Mouse (Mus musculus) hindbrain, postnatal 0 days (tissue): ENCODE data around the gene Sele. TPM values are rescaled to one million over a fixed set of nuclear protein-coding genes. Genes with fewer than 3 reads are reported as not detected.
"Not testable (repeated sequence)": the region's sequence is repeated elsewhere in the genome, so short reads cannot be mapped to it uniquely, and the experiment has no call there.

Experiments used
- ATAC-seq: fragments of 200-750 bp; cut with Nextera tagmentation; 2 replicates; pipeline ENCODE4 v1.8.0; 2017; ENCODE audit warnings: mild to moderate bottlenecking, moderate TSS enrichment, moderate library complexity
- DNase-seq: peaks from one replicate; pipeline ENCODE4 v3.0.0-alpha.2; 2015; ENCODE audit warnings: low spot score
- H3K27ac ChIP-seq: fragments of 300-500 bp; sonication (generic); 2 replicates; pipeline ENCODE4 v1.5.1; 2014; ENCODE audit warnings: mild to moderate bottlenecking
- H3K27me3 ChIP-seq: fragments of 300-500 bp; sonication (generic); 2 replicates; pipeline ENCODE4 v1.6.1; 2014; ENCODE audit warnings: low read length, mixed read lengths; ENCODE audit not compliant: insufficient read depth
- H3K36me3 ChIP-seq: fragments of 300-500 bp; sonication (generic); 2 replicates; pipeline ENCODE4 v1.6.1; 2014; ENCODE audit warnings: low read length, mixed read lengths; ENCODE audit not compliant: insufficient read depth
- H3K4me1 ChIP-seq: fragments of 300-500 bp; sonication (generic); 2 replicates; pipeline ENCODE4 v1.6.1; 2014; ENCODE audit warnings: antibody characterized with exemption, low read length, mixed read lengths; ENCODE audit not compliant: insufficient read depth
- H3K4me2 ChIP-seq: fragments of 300-500 bp; sonication (generic); 2 replicates; pipeline ENCODE4 v1.6.1; 2014; ENCODE audit warnings: low read depth, mild to moderate bottlenecking, low read length, moderate library complexity, mixed read lengths
- H3K4me3 ChIP-seq: fragments of 300-500 bp; sonication (generic); 2 replicates; pipeline ENCODE4 v1.5.1; 2014; ENCODE audit warnings: low read length
- H3K9ac ChIP-seq: fragments of 300-500 bp; sonication (generic); replicated peaks from 2 replicates; pipeline ENCODE4 v1.6.1; 2014; ENCODE audit warnings: mild to moderate bottlenecking, low read length, moderate library complexity, mixed read lengths
- H3K9me3 ChIP-seq: fragments of 300-500 bp; sonication (generic); 2 replicates; pipeline ENCODE4 v1.6.1; 2016; ENCODE audit warnings: low read length, mixed read lengths
- CTCF ChIP-seq: IDR thresholded peaks from 2 replicates; pipeline ENCODE4 v1.5.1; 2016; ENCODE audit warnings: antibody characterized with exemption, control low read depth, low read depth
- WGBS: fragments of 180-500 bp; shearing (Covaris S2); extraction: QIAGEN DNeasy Blood & Tissue Kit; methylation state at CpG from one replicate; pipeline ENCODE4 v1.1.7; 2014; 5-methylcytosine and 5-hydroxymethylcytosine counted together
- polyA plus RNA-seq: library from polyadenylated mRNA; unstranded; fragments of >200 nt; fragmentation: Nextera tagmentation; extraction: Ambion mirVana; gene quantifications from 2 replicates; pipeline ENCODE4 v1.2.1, GENCODE M21; 2015
- total RNA-seq: library from RNA; depleted of rRNA; stranded (reverse); fragments of >200 nt; gene quantifications from 2 replicates; pipeline ENCODE4 v1.2.3, GENCODE M21; 2014; rRNA removed

Gene Sele
- total RNA-seq, result not detected in 2 replicates
- not detected in 2 replicates for polyA plus RNA-seq

DNA sequence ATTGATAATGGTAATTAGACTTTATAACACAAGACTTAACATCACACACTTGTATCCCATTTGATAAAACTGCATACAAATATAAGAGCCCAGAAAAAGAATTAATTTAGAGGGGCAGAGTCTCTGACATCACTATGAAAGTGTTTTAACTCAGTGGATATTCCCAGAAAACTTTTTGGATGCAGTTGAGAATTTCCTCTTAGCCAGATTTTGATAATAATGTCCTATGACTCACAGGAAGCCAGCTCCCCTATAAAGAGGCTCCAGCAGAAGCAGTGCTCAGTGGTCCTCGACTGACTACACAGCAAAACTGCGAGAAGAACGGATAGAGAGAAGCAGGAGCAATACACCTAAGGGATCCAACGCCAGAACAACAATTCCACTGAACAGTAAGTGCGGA lies at the start of gene Sele:
Gene Sele (plus strand): TSS at position 301 of the 400 bp plus-strand sequence.
- WGBS, result 73% methylated on average over 5 of the region's 5 CpGs
- TF ChIP-seq CTCF, result no peak
- Histone ChIP-seq H3K9me3 (no peaks in the 10 kb centered on the region), H3K4me1 (no peaks in the 10 kb centered on the region), H3K4me2 (no peak within 1 kb of the TSS), H3K27me3 (no peaks in the 10 kb centered on the region), H3K9ac (no peak within 1 kb of the TSS), H3K27ac (no peak within 1 kb of the TSS), H3K36me3 (no peaks in the 10 kb centered on the region), H3K4me3 (no peak within 1 kb of the TSS)
- no peak for ATAC-seq
- DNase-seq, result no peak

DNA sequence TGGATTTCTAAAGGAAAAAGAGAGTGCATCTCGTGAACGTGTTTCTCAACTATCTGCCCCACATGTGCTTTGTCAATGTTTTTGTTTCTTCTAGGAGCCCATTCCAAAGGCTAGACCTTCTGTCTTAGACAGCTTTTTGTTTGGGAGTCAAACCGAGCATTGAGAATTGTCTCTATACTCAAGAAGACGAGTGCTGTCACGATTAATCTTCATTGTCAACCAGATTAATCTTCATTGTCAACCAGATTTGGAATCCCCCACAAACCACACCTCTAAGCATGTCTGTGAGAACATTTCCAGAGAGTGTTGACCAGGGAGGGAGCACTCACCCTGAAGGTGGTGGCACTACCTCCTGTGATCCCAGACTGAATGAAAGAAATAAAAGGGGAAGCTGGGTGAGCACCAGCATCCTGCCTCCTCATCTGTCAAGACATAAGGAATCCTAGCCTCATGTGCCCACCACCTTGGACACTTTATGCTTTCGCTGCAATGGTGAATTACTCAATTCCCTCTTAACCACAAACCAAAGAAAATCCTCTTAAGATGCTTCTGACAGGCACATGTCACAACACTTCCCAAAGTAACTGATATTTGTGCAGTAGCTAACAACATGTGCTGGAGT lies 46.1 kb upstream of the Sele start:
- whole genome bisulfite sequencing, result 61% methylated on average over 6 of the region's 6 CpGs

DNA sequence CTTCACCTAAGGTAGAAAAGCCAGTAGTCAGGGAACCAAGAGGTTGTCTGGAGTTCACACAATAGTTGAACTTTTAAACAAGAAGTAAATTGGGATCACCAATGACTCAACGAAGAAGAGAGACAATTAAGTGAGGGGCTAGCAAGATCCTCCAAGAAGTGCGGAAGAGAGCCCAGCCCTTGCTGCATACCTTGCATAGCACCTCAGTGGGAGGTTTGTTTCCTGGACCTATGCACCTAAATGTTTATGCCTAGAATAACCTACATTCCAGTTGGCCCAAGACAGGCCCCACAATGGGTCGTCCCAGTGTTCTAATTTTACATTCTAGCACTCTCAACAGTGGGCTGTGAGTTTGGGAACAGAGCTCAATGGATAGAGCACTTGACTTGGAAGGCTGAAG lies 43.7 kb upstream of the Sele start:
- Histone ChIP-seq H3K9ac (no peak overlapping the region), H3K4me3 (no peak overlapping the region), H3K4me1 (no peaks in the 10 kb centered on the region), H3K36me3 (no peaks in the 10 kb centered on the region), H3K4me2 (no peak overlapping the region), H3K27me3 (no peaks in the 10 kb centered on the region), H3K9me3 (no peaks in the 10 kb centered on the region), H3K27ac (no peak overlapping the region)
- 83% methylated on average over 3 of the region's 3 CpGs for WGBS
- DNase-seq (no peak), ATAC-seq (no peak)
- TF ChIP-seq CTCF, result no peak

More for the DNA sequence above, 46.1 kb upstream of the Sele start:
- no peak overlapping the region for H3K4me3 ChIP-seq
- DNase-seq, result no peak
- no peaks in the 10 kb centered on the region for H3K36me3 ChIP-seq
- no peaks in the 10 kb centered on the region for H3K9me3 ChIP-seq
- H3K27me3 ChIP-seq, result no peaks in the 10 kb centered on the region
- H3K9ac ChIP-seq, result no peak overlapping the region
- TF ChIP-seq CTCF, result no peak
- ATAC-seq, result no peak
- no peaks in the 10 kb centered on the region for H3K4me1 ChIP-seq
- no peak overlapping the region for H3K27ac ChIP-seq
- no peak overlapping the region for H3K4me2 ChIP-seq

DNA sequence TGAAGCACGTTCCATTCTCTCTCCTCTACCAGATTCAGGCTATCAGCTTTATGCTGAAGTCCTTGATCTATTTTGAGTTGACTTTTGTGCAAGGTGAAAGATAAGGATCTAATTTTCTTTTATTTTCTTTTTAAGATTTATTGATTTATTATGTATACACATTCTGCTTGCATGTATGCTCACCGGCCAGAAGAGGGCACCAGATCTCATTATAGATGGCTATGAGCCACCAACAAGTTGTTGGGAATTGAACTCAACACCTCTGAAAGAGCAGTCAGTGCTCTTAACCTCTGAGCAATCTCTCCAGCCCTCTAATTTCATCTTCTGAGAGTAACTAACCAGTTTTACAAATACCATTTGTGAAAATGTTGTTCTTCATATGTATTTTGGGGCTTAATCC lies 38.8 kb upstream of the Sele start:
- 39% methylated on average over 2 of the region's 2 CpGs for WGBS
- H3K4me2 ChIP-seq, result no peak overlapping the region
- H3K4me1 ChIP-seq, result no peaks in the 10 kb centered on the region
- H3K27ac ChIP-seq, result no peak overlapping the region
- no peak for ATAC-seq
- peak; percentile 74 for TF ChIP-seq CTCF
- H3K27me3 ChIP-seq, result no peaks in the 10 kb centered on the region
- peak; percentile 32 for DNase-seq
- H3K36me3 ChIP-seq, result no peaks in the 10 kb centered on the region
- no peak overlapping the region for H3K4me3 ChIP-seq
- no peak overlapping the region for H3K9ac ChIP-seq
- no peaks in the 10 kb centered on the region for H3K9me3 ChIP-seq

DNA sequence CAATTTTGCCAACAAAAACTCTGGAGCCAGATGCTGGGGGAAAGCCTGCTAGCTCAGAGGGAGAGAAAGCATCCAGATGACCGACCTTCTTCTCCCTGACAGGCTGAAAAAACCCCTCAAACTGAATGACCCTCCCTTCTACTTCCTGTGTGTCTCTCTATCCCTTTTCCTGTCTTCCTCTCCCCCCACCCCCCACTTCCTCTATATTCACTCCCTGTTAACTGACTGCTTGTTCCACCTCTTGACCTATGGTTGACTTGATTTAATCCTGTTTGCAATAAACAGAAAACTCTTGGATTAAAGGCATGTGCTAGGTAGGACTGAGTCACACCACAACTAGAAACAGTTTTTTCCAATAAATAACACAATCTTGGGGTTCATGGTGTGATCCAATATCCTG lies 33.4 kb upstream of the Sele start:
- Histone ChIP-seq H3K4me1 (no peaks in the 10 kb centered on the region), H3K9ac (no peak overlapping the region), H3K27ac (no peak overlapping the region), H3K4me3 (no peak overlapping the region), H3K9me3 (no peaks in the 10 kb centered on the region), H3K36me3 (no peaks in the 10 kb centered on the region), H3K4me2 (no peak overlapping the region), H3K27me3 (no peaks in the 10 kb centered on the region)
- no peak for TF ChIP-seq CTCF
- WGBS, result 85% methylated on average over 1 of the region's 1 CpGs
- DNase-seq (no peak), ATAC-seq (no peak)

DNA sequence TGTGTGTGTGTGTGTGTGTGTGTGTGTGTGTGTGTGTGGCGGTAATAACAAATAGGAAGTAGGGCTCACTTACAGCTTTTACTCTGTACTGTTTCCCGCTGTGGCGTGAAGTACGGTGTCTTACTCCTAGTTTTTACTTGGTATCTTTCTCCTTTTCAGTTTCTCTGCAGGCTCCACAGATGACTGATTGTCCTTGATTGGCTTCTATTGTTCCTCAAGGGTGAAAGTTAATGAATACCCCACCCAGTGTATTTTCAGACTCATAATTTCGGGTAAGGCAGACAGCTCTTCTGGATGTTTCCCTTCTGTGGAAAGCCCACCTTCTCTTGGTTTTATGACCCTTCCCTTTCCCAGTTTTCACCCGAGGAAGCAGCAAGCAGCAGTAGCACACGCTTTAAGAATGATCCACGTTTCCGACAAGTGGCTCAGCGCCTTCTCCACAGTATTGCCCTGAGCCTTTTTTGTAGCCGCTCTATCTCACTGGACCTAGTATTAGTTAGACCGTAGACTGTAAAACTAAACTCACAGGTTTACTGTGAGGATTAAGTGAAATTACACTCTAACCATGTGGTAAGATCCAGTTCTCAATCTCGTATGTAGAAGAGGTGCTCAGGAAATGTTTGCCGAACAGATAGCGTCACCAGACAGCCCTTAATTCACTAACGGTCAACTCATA lies 29.7 kb upstream of the Sele start:
- no peak for TF ChIP-seq CTCF
- ATAC-seq (no peak), DNase-seq (no peak)
- H3K27me3 ChIP-seq, result no peaks in the 10 kb centered on the region
- no peak overlapping the region for H3K9ac ChIP-seq
- no peak overlapping the region for H3K4me3 ChIP-seq
- no peaks in the 10 kb centered on the region for H3K36me3 ChIP-seq
- 80% methylated on average over 16 of the region's 16 CpGs for WGBS
- no peaks in the 10 kb centered on the region for H3K4me1 ChIP-seq
- H3K27ac ChIP-seq, result no peak overlapping the region
- no peaks in the 10 kb centered on the region for H3K9me3 ChIP-seq
- H3K4me2 ChIP-seq, result no peak overlapping the region

DNA sequence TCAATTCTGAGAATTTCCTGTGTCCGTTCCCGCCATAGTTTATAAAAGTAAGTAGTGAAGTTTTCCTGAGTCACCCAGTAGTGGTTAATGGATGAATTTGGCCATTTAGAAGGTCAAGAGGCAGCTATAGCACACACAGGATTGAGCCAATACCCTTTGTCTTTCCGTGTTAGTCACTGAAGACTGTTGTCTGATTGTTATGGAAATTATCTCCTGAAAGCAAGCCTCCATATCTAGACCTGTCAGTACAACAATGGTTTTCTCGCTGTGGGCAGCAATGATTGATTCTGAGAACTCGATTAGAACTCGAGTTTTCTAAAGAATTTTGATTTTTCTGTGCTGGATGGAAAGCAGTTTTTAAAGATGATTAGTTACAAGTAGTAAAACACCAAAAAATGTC lies 28.2 kb upstream of the Sele start:
- Histone ChIP-seq H3K36me3 (no peaks in the 10 kb centered on the region), H3K4me1 (no peaks in the 10 kb centered on the region), H3K9ac (no peak overlapping the region), H3K4me3 (no peak overlapping the region), H3K27ac (no peak overlapping the region), H3K9me3 (no peaks in the 10 kb centered on the region), H3K27me3 (no peaks in the 10 kb centered on the region), H3K4me2 (no peak overlapping the region)
- TF ChIP-seq CTCF, result no peak
- 21% methylated on average over 6 of the region's 6 CpGs for WGBS
- ATAC-seq (no peak), DNase-seq (no peak)

DNA sequence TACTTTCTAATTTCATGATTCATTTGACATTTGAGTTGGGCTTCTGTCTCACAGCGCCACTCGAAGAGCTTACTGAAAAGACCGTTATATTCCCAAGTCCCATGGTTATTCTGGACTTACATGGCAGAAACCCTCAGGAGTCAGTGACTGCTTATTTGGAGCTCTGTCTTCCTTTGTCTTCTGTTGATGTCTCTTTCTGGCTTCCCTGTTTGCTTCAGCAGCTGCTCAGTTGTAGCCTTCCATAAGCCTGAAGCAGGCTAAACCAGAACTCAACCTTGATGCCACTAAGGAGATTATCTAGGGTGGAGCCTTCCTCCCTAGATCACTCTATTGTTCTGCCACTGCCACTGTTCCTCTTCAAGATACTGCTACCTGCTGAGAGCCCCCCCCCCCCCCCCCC lies 27.3 kb upstream of the Sele start:
- 86% methylated on average over 3 of the region's 3 CpGs for WGBS
- H3K4me2 ChIP-seq, DNase-seq, H3K4me3 ChIP-seq, H3K36me3 ChIP-seq, H3K9me3 ChIP-seq, H3K9ac ChIP-seq, H3K4me1 ChIP-seq, H3K27me3 ChIP-seq, ATAC-seq, H3K27ac ChIP-seq: not testable (repeated sequence)

DNA sequence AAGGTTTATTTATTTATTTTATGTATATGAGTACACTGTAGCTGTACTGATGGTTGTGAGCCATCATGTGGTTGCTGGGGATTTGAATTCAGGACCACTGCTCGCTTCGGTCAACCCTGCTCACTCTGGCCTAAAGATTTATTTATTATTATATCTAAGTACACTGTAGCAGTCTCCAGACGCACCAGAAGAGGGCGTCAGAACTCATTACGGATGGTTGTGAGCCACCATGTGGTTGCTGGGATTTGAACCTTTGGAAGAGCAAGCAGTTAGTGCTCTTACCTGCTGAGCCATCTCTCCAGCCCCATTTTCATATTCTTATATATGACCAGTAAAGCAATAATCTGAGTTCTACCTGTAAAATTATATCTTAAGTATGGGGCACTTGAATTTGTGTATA lies 25.9 kb upstream of the Sele start:
- ATAC-seq, H3K4me1 ChIP-seq, H3K27ac ChIP-seq, H3K9ac ChIP-seq, DNase-seq, H3K27me3 ChIP-seq, H3K4me2 ChIP-seq, H3K36me3 ChIP-seq, H3K9me3 ChIP-seq, H3K4me3 ChIP-seq: not testable (repeated sequence)
- 85% methylated on average over 5 of the region's 5 CpGs for WGBS
